Mouse (Mus musculus): ENCODE data around the gene Trex1. TPM values are rescaled to one million over a fixed set of nuclear protein-coding genes. Genes with fewer than 3 reads are reported as not detected.
A peak's percentile ranks its signal among the peaks of the same experiment; 100 is the strongest.

Trex1 gene
- total RNA-seq, 2 experiments from 2014 or later, result 11.7 to 15.3 TPM

DNA sequence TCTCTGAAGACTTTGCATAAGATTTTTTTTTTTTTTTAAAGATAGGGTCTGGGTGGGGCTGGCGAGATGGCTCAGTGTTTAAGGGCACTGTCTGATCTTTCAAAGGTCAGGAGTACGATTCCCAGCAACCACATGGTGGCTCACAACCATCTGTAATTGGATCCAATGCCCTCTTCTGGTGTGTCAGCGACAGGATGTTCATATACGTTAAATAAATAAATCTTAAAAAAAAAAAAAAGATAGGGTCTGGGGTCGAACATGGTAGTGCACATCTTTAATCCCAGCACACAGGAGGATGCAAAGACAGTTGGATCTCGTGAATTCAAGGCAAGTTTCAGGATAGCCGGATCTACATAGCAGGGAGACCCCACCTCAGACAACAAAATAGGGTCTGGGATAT lies 10.2 kb downstream of the Trex1 start:
- intact Hi-C loops (cut with DNase I), result no loop called here
- DNase-seq (ENCODE audit: extremely low spot score in 1 of 2, low spot score in 2 of 2), result no peak
- no peak overlapping the region for H3K4me3 ChIP-seq
- TF ChIP-seq CTCF (IDR thresholded peaks at IDR 0.05), result no peak
- H3K27ac ChIP-seq, result no peak overlapping the region

DNA sequence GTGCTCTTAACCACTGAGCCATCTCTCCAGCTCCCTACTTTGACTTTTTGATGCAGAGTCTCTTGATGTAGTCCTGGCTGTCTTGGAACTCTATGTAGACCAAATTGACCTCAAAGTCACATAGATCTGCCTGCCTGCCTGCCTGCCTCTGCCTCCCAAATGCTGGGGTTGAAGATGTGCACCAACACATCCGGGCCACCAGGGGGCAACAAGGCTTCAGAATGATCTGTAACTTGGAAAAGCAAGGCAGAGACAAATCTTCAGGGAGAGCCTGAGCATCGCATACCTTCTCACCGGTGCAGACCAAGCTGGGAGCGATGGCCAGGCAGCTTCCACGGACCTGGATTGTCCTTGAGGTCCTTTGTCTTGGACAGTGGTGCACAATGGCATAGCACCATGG lies 13.2 kb downstream of the Trex1 start:
- TF ChIP-seq CTCF (IDR thresholded peaks at IDR 0.05), result peak; percentile 67
- Histone ChIP-seq H3K4me3 (no peak overlapping the region), H3K27ac (no peak overlapping the region)
- peak in 1 of 2 experiments; percentile 35 for DNase-seq (ENCODE audit: extremely low spot score in 1 of 2, low spot score in 2 of 2)
- intact Hi-C loops (cut with DNase I), result no loop called here

DNA sequence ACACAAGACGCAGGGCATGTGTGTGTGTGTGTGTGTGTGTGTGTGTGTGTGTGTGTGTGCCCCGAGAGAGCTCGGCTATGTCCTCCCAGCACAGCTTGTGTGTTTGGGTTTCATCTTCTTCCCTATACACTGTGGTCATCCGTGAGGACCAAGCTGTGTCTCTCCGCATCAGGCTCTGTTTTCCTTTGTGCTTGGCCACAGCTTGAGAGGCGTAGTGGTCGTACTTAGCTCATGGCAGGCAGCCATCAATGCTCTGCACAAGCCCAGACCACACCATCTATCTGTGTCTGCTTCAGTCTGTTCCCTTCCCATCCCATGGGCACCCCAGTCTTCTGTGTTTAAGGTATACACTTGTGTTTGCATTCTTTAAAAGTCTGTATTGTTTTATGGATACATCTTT lies 18.2 kb downstream of the Trex1 start:
- no peak for DNase-seq (ENCODE audit: extremely low spot score in 1 of 2, low spot score in 2 of 2)
- no peak for TF ChIP-seq CTCF (IDR thresholded peaks at IDR 0.05)
- intact Hi-C loops (cut with DNase I), result no loop called here
- Histone ChIP-seq H3K27ac (no peak overlapping the region), H3K4me3 (no peak overlapping the region)

DNA sequence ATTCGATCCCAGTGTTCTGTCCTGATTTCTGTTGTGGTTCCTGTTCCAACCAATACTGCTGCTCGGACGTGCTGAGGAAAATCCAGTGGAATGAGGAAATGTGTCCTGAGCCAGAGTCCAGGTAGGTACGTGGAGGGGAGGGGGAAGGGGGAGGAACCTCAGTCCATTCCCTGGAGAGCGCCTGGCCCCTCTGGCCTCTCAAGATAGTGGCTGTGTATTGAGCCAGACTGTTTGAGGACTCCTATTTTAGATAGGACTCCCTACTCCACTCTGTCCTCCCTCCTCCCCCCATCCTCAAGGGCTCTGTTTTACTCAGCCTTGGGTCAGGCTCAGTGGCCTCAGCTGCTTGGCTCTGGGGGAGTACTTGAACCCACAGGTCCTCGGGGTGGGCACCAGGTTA lies 18.6 kb downstream of the Trex1 start:
- no peak overlapping the region for H3K4me3 ChIP-seq
- TF ChIP-seq CTCF (IDR thresholded peaks at IDR 0.05), result no peak
- DNase-seq (ENCODE audit: extremely low spot score in 1 of 2, low spot score in 2 of 2), result no peak
- intact Hi-C loops (cut with DNase I), result no loop called here
- H3K27ac ChIP-seq, result no peak overlapping the region

DNA sequence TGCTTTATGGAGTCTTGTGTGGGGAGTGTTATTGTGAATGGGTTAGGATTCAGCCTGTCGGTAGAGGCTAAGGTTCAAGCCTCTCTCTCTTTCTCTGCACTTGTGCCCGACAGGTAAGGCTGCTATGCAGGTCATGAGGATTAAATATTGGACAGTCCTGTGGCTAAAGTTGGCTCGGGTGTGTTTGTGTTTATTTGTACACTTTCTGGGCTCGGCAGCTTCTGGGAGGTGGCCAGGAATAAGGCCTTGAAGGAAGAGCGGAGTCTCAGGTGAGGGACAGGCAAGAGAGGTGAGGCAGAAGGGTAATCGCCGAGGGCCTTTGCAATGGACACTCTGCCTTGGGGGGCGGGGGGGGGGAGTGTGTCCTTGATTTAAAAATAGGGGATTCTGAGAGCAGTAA lies 19.3 kb downstream of the Trex1 start:
- intact Hi-C loops (cut with DNase I), result no loop called here
- DNase-seq (ENCODE audit: extremely low spot score in 1 of 2, low spot score in 2 of 2), result no peak
- no peak overlapping the region for H3K27ac ChIP-seq
- H3K4me3 ChIP-seq, result no peak overlapping the region
- no peak for TF ChIP-seq CTCF (IDR thresholded peaks at IDR 0.05)

DNA sequence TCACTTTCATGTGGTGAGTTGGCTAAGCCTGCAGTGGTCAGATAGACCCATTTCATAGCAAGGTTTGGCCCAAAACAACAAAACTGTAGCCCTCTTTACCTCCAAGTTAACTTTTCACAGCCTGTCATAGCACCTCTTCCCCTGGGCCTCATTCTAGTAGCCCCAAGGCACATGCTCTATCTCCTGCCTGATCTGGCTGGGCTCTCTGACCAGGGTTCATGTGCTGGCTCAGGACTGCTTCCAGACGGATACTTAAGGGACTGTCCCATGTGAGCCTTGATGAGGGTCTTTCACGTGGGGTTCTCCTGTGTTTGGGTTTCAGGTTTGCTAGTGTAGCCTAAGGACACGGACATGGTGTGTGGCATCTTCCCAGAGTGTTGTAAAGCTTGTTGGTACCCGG lies 19.9 kb downstream of the Trex1 start:
- H3K27ac ChIP-seq, result no peak overlapping the region
- H3K4me3 ChIP-seq, result no peak overlapping the region
- no peak for TF ChIP-seq CTCF (IDR thresholded peaks at IDR 0.05)
- intact Hi-C loops (cut with DNase I), result no loop called here
- DNase-seq (ENCODE audit: extremely low spot score in 1 of 2, low spot score in 2 of 2), result no peak

DNA sequence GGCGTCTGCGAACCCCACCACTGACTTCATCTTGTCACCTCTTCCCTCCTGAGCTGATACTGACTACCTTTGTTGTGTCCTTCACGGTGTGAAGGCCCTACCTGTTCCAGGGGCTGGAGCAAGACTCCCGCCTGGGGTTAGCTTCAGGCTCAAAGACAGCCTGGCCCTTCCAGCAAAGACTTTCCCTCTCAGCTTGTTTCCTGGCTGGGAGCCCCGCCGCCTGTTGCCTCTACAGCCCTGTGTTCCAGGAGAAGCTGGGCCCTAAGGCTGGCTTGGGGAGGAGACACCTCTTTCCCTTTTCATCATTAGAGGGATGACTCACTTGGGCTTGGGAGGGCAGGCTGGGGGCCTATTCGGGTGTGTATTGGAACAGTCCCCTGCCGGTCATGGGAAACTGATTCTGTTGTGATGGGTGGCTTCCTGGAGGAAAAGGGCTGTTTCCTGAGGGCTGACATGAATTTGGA lies 20.6 kb downstream of the Trex1 start:
- no peak for DNase-seq (ENCODE audit: extremely low spot score in 1 of 2, low spot score in 2 of 2)
- Histone ChIP-seq H3K4me3 (peak overlapping the region; percentile 58), H3K27ac (peak overlapping the region; percentile 84)
- intact Hi-C loops (cut with DNase I), result no loop called here
- TF ChIP-seq CTCF (IDR thresholded peaks at IDR 0.05), result no peak

DNA sequence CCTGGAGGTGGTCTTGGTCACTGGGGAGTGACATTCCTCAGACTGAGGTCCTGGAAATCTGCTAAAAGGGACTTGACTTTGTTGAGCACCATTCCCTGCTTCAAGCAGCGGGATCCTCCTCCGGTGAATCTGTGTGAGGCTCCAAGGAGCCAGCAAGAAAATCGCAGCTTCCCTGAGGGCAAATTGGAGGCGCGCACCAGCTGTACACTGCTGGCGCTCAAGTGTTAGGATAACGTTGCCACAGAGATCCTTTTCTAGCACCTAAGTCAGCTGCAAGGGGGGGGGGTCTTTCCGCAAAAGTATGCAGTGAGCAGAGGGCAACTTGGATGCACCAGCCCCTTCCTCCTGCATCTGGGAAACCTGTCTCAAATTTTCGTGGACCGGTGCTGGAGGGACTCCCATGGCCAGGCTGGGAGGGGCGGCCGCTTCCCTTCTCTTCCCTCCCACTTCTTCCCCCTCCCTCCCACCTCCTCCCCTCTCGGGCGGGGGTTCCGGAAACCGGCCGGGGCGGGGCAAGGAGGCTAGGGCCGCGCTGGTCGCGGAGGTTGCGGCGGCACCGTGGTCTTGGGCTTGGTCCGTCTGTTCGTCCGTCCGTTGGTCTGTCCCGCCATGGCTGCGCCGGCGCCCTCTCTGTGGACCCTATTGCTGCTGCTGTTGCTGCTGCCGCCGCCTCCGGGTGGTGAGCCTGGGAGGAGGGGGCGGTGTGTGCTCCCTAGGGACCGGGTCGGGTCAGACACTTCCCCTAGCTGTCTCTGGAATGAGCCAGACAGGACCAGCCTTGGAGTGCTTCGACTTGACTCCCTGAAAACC lies 21.2 kb downstream of the Trex1 start, which contains the start of gene Shisa5:
Shisa5 (plus strand) TSS at position 480 of the 810 bp plus-strand sequence.
- no peak for TF ChIP-seq CTCF (IDR thresholded peaks at IDR 0.05)
- intact Hi-C loops (cut with DNase I), result no loop called here
- peak within 1 kb of the TSS; percentile 58 for H3K4me3 ChIP-seq
- no peak for DNase-seq (ENCODE audit: extremely low spot score in 1 of 2, low spot score in 2 of 2)
- peak within 1 kb of the TSS; percentile 84 for H3K27ac ChIP-seq

DNA sequence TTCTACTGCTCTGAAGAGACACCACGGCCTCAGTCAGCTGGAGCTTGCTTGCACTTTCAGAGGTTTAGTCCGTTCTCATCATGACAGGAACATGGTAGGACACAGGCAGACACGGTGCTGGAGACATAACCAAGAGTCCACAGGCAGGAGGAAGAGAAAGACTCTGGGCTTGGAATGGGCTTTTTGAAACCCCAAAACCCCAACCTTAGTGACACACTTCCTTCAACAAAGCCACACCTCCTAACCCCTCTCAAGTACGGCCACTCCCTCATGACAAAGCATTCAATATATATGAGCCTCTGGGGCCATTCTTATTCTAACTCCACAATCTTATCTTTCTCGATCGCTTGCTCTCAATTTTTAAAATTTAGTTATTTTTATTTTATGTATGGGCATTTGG lies 27.1 kb downstream of the Trex1 start:
- intact Hi-C loops (cut with DNase I), result no loop called here
- no peak for DNase-seq (ENCODE audit: extremely low spot score in 1 of 2, low spot score in 2 of 2)
- no peak for TF ChIP-seq CTCF (IDR thresholded peaks at IDR 0.05)

DNA sequence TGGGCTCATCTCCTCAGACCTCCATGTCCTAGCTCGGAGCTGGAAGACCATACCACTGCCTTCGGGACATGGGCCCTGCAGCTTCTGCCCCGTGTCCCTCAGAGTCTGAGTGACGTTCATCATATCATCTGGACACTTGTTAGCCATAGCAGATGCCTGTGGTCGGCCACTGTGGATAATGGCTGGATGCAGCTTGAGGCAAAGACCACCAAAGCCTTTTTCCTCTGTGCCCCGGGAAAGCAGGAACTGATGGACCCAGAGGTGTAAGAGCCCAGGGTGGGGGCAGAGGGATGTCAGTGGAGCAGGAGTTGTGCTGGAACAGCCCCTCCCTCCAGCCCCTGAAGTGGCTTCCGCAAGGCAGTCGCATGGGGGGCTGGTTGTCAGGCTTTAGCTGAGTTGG lies 27.8 kb downstream of the Trex1 start:
- intact Hi-C loops (cut with DNase I), result no loop called here
- Histone ChIP-seq H3K27ac (no peak overlapping the region), H3K4me3 (no peak overlapping the region)
- DNase-seq (ENCODE audit: extremely low spot score in 1 of 2, low spot score in 2 of 2), result no peak
- TF ChIP-seq CTCF (IDR thresholded peaks at IDR 0.05), result no peak

More for the DNA sequence above, 27.1 kb downstream of the Trex1 start:
- Histone ChIP-seq H3K4me3 (no peak overlapping the region), H3K27ac (no peak overlapping the region)

DNA sequence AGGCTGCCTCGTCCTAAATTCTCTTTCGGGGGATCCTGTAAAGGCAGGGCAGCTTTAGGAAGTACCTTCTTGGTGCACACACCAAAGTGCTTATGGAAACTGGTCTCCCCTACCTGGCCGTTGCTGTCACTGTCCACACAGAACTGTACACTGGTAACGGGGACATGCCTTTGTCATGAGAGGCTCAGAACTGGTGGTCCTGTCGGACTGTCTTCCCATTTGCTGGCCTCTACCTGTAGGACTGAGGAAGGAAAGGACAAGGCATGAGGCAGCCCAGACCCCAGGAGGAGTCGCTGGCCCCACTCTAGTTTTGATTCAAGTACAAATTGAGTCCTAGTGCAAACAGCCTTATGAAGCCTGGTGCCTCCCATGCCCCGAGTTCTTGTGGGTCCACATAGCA lies 28.5 kb downstream of the Trex1 start:
- DNase-seq (ENCODE audit: extremely low spot score in 1 of 2, low spot score in 2 of 2), result no peak
- no peak overlapping the region for H3K4me3 ChIP-seq
- intact Hi-C loops (cut with DNase I), result no loop called here

DNA sequence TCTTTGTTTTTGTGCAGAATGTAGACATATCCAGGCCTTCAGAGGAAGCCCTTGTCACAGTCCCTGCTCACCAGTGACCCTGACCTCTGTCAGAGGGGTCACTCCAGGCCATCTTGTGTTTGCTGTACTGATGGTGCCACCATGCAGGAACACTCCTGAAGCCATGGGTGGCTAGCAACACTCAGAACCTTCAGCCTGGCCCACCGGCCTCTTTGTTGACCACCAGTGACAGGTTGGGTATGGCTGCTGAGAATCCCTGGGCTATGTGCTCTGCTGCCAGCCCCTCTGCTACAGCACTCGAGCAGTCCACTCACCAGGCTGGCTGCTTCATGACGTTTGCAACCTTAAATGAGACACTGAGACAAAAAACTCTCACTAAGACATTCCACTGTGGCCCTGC lies 29.2 kb downstream of the Trex1 start:
- H3K4me3 ChIP-seq, result no peak overlapping the region
- H3K27ac ChIP-seq, result no peak overlapping the region
- intact Hi-C loops (cut with DNase I), result no loop called here
- no peak for DNase-seq (ENCODE audit: extremely low spot score in 1 of 2, low spot score in 2 of 2)
- TF ChIP-seq CTCF (IDR thresholded peaks at IDR 0.05), result no peak

More for the DNA sequence above, 28.5 kb downstream of the Trex1 start:
- TF ChIP-seq CTCF (IDR thresholded peaks at IDR 0.05), result no peak
- H3K27ac ChIP-seq, result no peak overlapping the region

DNA sequence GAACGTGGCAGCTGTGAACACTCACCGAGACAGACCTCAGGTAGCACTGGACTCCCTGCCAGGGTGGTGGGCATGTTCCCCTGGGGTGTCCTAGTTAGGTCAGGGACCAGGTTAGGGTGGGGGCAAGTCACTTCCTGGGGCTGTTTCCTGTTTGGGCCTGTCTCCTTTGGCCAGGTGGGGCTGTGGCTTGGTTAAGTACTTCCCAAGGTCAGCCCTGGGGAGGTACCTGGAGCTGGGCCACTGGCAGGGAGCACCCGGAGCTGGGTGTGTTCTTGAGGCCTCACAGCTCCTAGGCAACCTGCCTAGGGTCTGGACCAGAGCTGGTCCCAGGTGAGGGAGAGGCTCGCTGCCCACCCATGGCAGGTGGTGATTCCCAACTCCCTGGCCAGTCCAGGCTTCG lies 30.6 kb downstream of the Trex1 start:
- TF ChIP-seq CTCF (IDR thresholded peaks at IDR 0.05), result no peak
- intact Hi-C loops (cut with DNase I), result no loop called here
- H3K27ac ChIP-seq, result no peak overlapping the region
- DNase-seq (ENCODE audit: extremely low spot score in 1 of 2, low spot score in 2 of 2), result no peak
- no peak overlapping the region for H3K4me3 ChIP-seq
